Mouse (Mus musculus) adrenal gland, adult 8-10 months (tissue): ENCODE measurements at regions not wholly inside any gene's neighbourhood (a gene's known extent, or its start where the extent isn't known, plus 50 kb on each side); places are given as distances from the start of the nearest gene placed in this dataset.
A peak's percentile ranks its signal among the peaks of the same experiment; 100 is the strongest.
"Not testable (repeated sequence)": the region's sequence is repeated elsewhere in the genome, so short reads cannot be mapped to it uniquely, and the experiment has no call there.

Experiments
- DNase-seq: peaks from one replicate; pipeline ENCODE4 v3.0.0; 2022

GRCm38 (mm10) chr17:55036142-55036541, 409.0 kb upstream of the St6gal2 start:
- DNase-seq, result no peak

GRCm38 (mm10) chr17:55040216-55040615, 405.0 kb upstream of the St6gal2 start:
- DNase-seq, result not testable (repeated sequence)

GRCm38 (mm10) chr17:55068420-55068819, 376.8 kb upstream of the St6gal2 start:
- no peak for DNase-seq

GRCm38 (mm10) chr17:55083357-55084099, 361.7 kb upstream of the St6gal2 start:
- no peak for DNase-seq

DNA sequence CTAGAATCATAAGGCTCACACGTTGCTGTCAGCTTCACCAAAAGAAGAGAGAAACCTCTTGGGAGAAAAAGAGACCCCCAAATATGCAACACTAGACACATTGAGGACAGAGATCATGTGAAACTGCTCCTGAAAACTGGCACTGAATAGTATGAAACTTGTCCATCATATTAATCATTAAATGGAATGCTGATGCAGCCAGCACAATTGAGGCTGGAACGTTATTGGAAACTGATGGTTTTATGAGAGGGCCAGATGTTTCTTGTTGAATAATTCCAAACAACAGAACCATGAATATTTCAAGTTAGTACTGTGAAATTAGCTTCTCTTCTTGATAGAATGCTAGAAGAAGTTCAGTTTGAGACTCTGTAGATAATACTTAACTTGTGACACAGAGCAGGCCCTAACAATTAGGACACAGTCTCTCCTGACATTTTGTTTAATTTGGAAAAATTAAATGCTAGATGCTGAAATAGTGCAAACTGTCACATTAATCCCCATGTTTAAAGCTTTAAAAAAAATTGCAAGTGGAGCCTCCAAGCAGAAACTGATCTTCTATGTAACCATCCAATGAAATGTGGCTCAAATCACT, 354.4 kb upstream of the St6gal2 start:
- DNase-seq, result no peak

DNA sequence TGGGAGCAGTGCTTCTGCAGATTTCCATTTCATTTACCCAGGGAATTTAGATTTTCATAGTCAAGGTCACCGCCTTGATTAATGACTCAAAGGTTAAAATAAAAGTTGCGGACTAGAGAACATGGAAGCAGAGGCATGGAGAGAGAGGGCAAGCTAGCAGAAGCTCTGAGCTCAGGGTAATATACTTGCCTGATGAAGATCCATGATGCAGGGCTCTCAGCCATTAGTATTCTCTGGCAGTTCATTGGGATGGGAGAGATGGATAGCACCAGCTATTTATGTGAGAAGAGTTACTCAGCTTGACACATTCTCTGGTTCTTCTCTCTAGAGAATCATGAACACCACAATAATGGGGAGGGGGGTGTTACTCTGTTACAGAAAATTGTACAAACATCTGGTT, 341.7 kb upstream of the St6gal2 start:
- DNase-seq, result no peak

GRCm38 (mm10) chr17:55124846-55125245, 320.3 kb upstream of the St6gal2 start:
- peak; percentile 78 for DNase-seq

- DNase-seq, result not testable (repeated sequence)
Measured at GRCm38 (mm10) chr17:55130100-55130499, 315.1 kb upstream of the St6gal2 start.
